Mouse (Mus musculus) bone marrow, adult 2 months (tissue): ENCODE measurements around the gene Slc43a2.

Source experiments
- CTCF ChIP-seq: fragments of 200-500 bp; IDR thresholded peaks from 2 replicates; pipeline ENCODE4 v1.5.1; 2011; ENCODE audit warnings: low read length, control low read depth; ENCODE audit not compliant: control insufficient read depth, insufficient read depth
- POLR2A ChIP-seq: fragments of 200-500 bp; IDR thresholded peaks from 2 replicates; pipeline ENCODE4 v1.6.1; 2011; ENCODE audit warnings: low read depth, mild to moderate bottlenecking, control low read depth, low read length, borderline replicate concordance; ENCODE audit not compliant: control insufficient read depth

DNA sequence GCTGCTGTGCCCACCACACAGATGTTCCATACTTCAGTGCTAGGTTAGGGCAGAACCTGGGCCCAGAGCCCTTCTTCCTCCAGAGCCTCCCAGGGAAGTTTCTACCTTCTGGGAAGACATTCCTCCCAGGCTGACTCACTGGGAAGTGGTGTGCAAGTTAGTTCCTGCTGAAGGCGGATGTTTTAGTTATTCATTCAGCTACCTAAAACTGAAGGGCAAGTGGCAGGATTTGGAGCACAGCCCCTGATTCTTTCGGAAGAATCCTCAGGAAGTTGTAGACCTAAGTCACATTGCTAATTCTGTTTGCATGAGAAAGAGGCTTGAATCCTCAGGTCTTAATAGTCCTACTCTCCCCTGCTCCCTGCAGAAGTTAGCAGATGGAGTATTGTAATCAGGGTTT is 89.9 kb downstream of the Slc43a2 start:
- TF ChIP-seq CTCF, result no peak
- TF ChIP-seq POLR2A, result no peak
